Mouse (Mus musculus) cerebellum, adult 9-10 months (tissue): ENCODE measurements around the gene Gnpat.
A peak's percentile ranks its signal among the peaks of the same experiment; 100 is the strongest.

Source experiments
- DNase-seq: peaks from one replicate; pipeline ENCODE4 v3.0.0; 2022

The Gnpat gene

GRCm38 (mm10) chr8:124909936-124910335 is 47.1 kb downstream of the Gnpat start:
- no peak for DNase-seq

GRCm38 (mm10) chr8:124910349-124910748 is 47.5 kb downstream of the Gnpat start:
- peak; percentile 90 for DNase-seq

GRCm38 (mm10) chr8:124911938-124912872 is 49.4 kb downstream of the Gnpat start:
- DNase-seq: peak; percentile 58

- no peak for DNase-seq
These were observed 51.2 kb downstream of the Gnpat start for GRCm38 (mm10) chr8:124914061-124914460.

GRCm38 (mm10) chr8:124917741-124918484 is 55.1 kb downstream of the Gnpat start:
- DNase-seq: peak; percentile 62

- DNase-seq: no peak
These were observed 58.8 kb downstream of the Gnpat start for GRCm38 (mm10) chr8:124921369-124922279.

DNA sequence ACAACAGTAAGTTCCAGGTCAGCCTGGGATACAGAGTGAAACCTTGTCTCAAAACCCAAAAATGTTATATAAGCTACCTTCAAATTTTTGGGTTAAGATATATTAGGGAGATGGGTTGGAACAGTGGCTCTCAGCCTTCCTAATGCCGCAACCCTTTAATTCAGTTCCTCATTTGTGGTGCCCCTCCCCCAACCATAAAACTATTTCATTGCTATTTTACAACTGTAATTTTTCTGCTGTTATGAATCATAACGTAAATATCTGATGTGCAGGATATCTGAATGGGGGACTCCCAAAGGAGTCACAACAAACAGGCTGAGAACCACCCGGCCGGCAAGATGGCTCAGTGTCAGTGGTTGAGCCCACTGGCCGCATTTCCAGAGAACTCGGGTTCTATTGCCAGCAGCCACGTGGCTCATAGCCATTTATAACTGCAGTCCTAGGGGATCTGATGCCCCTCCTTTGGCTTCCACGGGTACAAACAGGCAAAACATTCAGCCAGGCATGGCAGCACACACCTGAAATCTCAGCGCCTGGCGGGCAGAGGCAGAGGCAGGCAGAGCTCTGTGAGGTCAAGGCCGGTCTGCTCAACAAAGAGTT is 59.8 kb downstream of the Gnpat start:
- DNase-seq: no peak

- DNase-seq: no peak
These were observed 61.3 kb downstream of the Gnpat start for GRCm38 (mm10) chr8:124923971-124924652.

DNA sequence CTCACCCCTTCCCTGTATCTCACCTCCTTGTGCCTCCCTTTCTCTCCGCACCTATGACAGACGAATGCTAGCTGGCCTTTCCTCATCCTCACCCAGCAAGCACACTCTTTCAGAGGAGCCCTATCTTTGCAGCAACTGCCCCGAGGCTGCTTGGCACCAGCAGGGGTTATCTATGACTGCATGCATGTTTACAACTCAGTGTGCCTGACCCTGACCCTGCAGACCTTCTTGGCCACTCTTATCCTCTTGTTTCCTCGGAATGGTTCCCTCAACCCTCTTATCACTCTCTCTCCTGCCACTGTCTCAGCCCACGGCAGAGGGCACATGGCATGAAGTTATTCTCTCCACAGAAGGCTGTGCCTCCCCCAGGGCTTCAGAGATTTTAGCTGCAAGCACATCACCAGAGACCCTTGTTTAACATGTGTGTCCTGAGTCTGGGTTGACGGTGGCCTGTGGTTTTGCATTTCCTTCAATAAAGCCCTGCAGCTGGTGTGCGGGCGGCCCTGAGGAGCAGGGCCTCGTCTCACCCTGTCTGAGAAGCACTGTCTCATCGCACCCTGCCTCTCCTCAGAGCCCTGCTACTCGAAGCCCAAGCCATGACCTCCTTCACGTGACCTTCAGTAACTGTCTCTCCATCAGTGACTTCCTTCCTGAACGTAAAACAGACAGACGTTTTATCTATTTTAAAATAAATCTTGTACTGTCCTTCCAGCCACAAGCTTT is 62.9 kb downstream of the Gnpat start:
- DNase-seq: no peak

DNA sequence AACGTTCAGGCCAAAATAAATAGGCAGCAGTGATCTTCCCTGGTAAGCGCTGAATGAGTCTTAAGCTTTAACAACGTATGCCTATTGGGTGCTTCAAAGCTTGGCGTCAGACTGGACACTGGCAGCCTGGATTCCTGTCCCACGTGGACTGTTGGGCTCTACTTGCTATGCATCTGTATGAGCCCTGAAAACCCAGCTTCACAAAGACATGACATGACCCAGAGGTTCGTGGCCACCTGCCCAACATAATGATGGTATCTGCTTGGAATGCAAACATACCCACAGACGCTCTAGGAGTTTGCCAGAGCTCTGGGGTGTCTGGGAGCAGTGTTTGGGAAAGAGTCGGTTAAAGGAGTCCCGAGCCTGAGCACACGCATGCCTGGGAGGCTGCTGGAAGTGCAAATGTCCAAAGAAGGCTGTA is 63.5 kb downstream of the Gnpat start:
- DNase-seq: no peak

DNA sequence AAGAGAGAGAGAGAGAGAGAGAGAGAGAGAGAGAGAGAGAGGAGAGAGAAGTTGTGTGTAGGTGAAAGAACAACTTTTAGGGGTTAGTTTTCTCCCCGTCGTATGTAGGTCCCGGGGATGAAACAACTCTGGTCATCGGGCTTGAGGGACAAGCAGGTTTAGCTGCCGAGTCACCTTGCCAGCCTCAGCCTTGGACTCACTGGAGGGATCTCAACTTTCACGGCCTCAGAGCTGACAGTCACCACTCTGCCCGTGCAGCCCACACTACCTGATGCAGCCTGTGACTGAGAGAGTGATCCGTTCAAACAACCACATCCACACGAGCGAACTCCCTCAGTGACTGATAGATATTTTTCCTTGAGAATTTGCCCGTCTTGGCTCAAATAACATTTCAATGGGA is 66.2 kb downstream of the Gnpat start:
- DNase-seq: no peak

DNA sequence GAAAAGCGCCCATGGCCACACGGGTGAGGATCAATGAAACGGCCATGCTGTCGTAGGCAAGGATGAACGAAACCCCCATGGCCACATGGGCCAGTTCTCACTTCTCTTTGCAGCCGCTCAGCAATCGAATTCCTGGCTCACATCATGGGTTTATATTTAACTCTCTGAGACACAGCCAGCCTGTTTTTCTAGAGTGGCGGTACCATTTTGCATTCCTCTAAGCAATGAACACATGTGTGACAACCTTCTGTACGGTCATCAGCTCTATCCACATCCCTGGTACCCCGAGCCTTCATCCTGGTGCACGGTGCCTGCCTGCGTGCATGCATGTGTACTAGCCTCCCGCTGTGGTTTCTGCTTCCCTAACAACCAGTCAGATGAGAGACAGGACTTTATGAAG is 67.3 kb downstream of the Gnpat start:
- DNase-seq: no peak

DNA sequence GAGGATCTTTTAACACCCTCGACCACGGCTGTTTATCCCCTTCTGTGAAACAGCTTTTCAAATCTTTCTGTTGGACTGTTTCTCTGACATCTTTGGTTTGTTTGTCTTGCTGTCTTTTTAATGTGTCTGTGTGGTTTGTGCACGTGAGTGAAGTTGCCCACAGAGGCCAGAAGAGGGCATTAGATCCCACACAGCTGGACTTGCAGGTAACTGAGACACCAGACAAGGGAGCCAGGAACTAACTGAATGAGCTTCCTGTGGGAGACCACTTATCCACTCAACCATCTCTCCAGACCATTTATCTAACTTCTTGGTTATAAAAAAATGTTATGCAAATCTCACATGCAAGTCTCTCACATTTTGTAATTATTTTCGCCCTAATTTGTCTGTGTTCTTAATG is 67.8 kb downstream of the Gnpat start:
- no peak for DNase-seq

- no peak for DNase-seq
These were observed 69.6 kb downstream of the Gnpat start for GRCm38 (mm10) chr8:124932435-124932834.

GRCm38 (mm10) chr8:124935116-124935515 is 72.3 kb downstream of the Gnpat start:
- DNase-seq: peak; percentile 9

DNA sequence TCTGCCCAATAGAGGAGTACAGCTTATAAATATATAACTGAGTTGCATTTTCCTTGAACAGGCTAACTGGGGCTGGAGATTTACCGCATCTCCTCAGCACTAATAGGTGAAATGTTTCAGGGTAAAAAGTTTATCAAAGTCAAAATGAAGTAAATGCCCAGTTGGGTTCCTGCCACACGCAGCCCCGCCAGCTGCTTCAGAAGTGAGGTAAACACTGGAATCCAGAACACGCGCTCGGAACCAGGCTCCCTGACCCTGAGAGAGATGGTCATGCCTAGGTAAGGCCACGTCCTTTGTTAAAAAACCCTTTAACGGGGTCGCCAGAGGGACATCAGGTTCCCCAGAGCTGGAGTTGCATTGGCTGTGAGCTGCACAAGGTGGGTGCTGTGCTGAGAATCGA is 73.9 kb downstream of the Gnpat start:
- peak; percentile 10 for DNase-seq

GRCm38 (mm10) chr8:124937293-124937692 is 74.5 kb downstream of the Gnpat start:
- DNase-seq: no peak
